Mouse (Mus musculus) liver, adult 2 months (tissue): ENCODE results near the gene Liph. TPM values are rescaled to one million over a fixed set of nuclear protein-coding genes. Genes with fewer than 3 reads are reported as not detected.
"Not testable (repeated sequence)": the region's sequence is repeated elsewhere in the genome, so short reads cannot be mapped to it uniquely, and the experiment has no call there.

Experiments used
- DNase-seq: peaks from one replicate; pipeline ENCODE4 v3.0.0-alpha.2; 2011; ENCODE audit warnings: low read depth, low spot score; ENCODE audit errors: extremely low read depth
- H3K27ac ChIP-seq: fragments of 200-500 bp; replicated peaks from 2 replicates; pipeline ENCODE4 v1.5.1; 2012; ENCODE audit warnings: low read depth, mild to moderate bottlenecking, control low read depth, inconsistent platforms, low read length; ENCODE audit not compliant: insufficient read depth
- H3K27me3 ChIP-seq: fragments of 200-500 bp; 2 replicates; pipeline ENCODE4 v1.6.1; 2012; ENCODE audit warnings: mild to moderate bottlenecking, moderate library complexity, low read length, inconsistent platforms; ENCODE audit not compliant: control insufficient read depth, insufficient read depth
- H3K36me3 ChIP-seq: fragments of 200-500 bp; 2 replicates; pipeline ENCODE4 v1.6.1; 2012; ENCODE audit warnings: low read length, inconsistent platforms; ENCODE audit not compliant: control insufficient read depth, insufficient read depth
- H3K4me1 ChIP-seq: fragments of 200-500 bp; 2 replicates; pipeline ENCODE4 v1.6.1; 2011; ENCODE audit warnings: low read length; ENCODE audit not compliant: control insufficient read depth, insufficient read depth
- H3K4me3 ChIP-seq: fragments of 200-500 bp; 2 replicates; pipeline ENCODE4 v1.5.1; 2011; ENCODE audit warnings: low read depth, mild to moderate bottlenecking, control low read depth, low read length, moderate library complexity; ENCODE audit not compliant: insufficient read depth
- H3K79me2 ChIP-seq: fragments of 200-500 bp; 2 replicates; pipeline ENCODE4 v1.6.1; 2012; ENCODE audit warnings: inconsistent platforms, mild to moderate bottlenecking, low read length, moderate library complexity; ENCODE audit not compliant: control insufficient read depth, insufficient read depth
- H3K9ac ChIP-seq: fragments of 200-500 bp; 2 replicates; pipeline ENCODE4 v1.6.1; 2012; ENCODE audit warnings: low read depth, mild to moderate bottlenecking, control low read depth, inconsistent platforms, low read length
- CTCF ChIP-seq: fragments of 200-500 bp; IDR thresholded peaks from 2 replicates; pipeline ENCODE4 v1.5.1; 2011; ENCODE audit warnings: low read depth, low read length, control low read depth
- POLR2A ChIP-seq: fragments of 200-500 bp; IDR thresholded peaks from 2 replicates; pipeline ENCODE4 v1.6.1; 2011; ENCODE audit warnings: low read length, control low read depth; ENCODE audit not compliant: insufficient read depth; ENCODE audit errors: extremely low read depth
- WGBS: fragments of 180-500 bp; shearing (Covaris S2); methylation state at CpG from one replicate; pipeline ENCODE4 v1.1.7; 2018; 5-methylcytosine and 5-hydroxymethylcytosine counted together
- polyA plus RNA-seq: library from polyadenylated mRNA; depleted of rRNA; stranded (reverse); fragments of >200 nt; gene quantifications from 2 replicates; pipeline ENCODE4 v1.2.3, GENCODE M21; 2012
- total RNA-seq: library from RNA; depleted of rRNA; stranded (reverse); fragments of >200 nt; gene quantifications from 2 replicates; pipeline ENCODE4 v1.2.3, GENCODE M21; 2014

The Liph gene
- total and polyA plus RNA-seq, 2 experiments, result 0.09 to 0.12 TPM

- H3K79me2 ChIP-seq, result no peaks in the 10 kb centered on the region; the same call in 1 of the 2 replicates
- peak; percentile 76 for DNase-seq
- H3K36me3 ChIP-seq, result no peaks in the 10 kb centered on the region
- peak within 1 kb of the TSS; percentile 80 for H3K9ac ChIP-seq
- TF ChIP-seq POLR2A (peak; percentile 77), CTCF (no peak)
- H3K4me3 ChIP-seq, result peak within 1 kb of the TSS; percentile 71
- WGBS, result under 1% methylated on average over 63 of the region's 63 CpGs
- H3K4me1 ChIP-seq, result no peaks in the 10 kb centered on the region; the same call in 1 of the 2 replicates
- H3K27me3 ChIP-seq, result no peaks in the 10 kb centered on the region
- H3K27ac ChIP-seq, result peak within 1 kb of the TSS; percentile 41
Observed at GRCm38 (mm10) chr16:21946761-21947715, 48.4 kb downstream of the Liph start, which contains the start of gene Tmem41a. Gene Tmem41a, minus strand, starts transcription at chr16:21947552.

- H3K79me2 ChIP-seq, result no peaks in the 10 kb centered on the region
- H3K4me1 ChIP-seq, result no peaks in the 10 kb centered on the region
- H3K27ac ChIP-seq, result no peak overlapping the region
- TF ChIP-seq CTCF (no peak), POLR2A (no peak)
- WGBS, result 87% methylated on average over 13 of the region's 13 CpGs
- H3K36me3 ChIP-seq, result peaks cover 27% of the 10 kb centered on the region
- DNase-seq, result no peak
- H3K4me3 ChIP-seq, result no peak overlapping the region
- no peak overlapping the region for H3K9ac ChIP-seq
- H3K27me3 ChIP-seq, result no peaks in the 10 kb centered on the region
Observed at GRCm38 (mm10) chr16:21928471-21928870, 67.0 kb downstream of the Liph start.

- H3K4me3 ChIP-seq, result no peak overlapping the region
- TF ChIP-seq POLR2A (no peak), CTCF (no peak)
- no peaks in the 10 kb centered on the region for H3K4me1 ChIP-seq
- no peaks in the 10 kb centered on the region for H3K27me3 ChIP-seq
- 93% methylated on average over 7 of the region's 7 CpGs for WGBS
- H3K36me3 ChIP-seq, result peaks cover 64% of the 10 kb centered on the region
- H3K79me2 ChIP-seq, result no peaks in the 10 kb centered on the region
- no peak for DNase-seq
- H3K27ac ChIP-seq, result no peak overlapping the region
- no peak overlapping the region for H3K9ac ChIP-seq
Observed at GRCm38 (mm10) chr16:21916681-21917080, 78.8 kb downstream of the Liph start.

GRCm38 (mm10) chr16:21913347-21913746 lies 82.1 kb downstream of the Liph start:
- Histone ChIP-seq H3K4me1 (no peaks in the 10 kb centered on the region), H3K4me3 (no peak overlapping the region), H3K27ac (no peak overlapping the region), H3K9ac (no peak overlapping the region), H3K36me3 (peaks cover 67% of the 10 kb centered on the region), H3K79me2 (no peaks in the 10 kb centered on the region), H3K27me3 (no peaks in the 10 kb centered on the region)
- WGBS, result 86% methylated on average over 6 of the region's 6 CpGs
- TF ChIP-seq CTCF, result no peak
- TF ChIP-seq POLR2A, result no peak
- DNase-seq, result peak; percentile 19

- H3K79me2 ChIP-seq, H3K27ac ChIP-seq, H3K27me3 ChIP-seq, H3K9ac ChIP-seq, H3K4me1 ChIP-seq, H3K4me3 ChIP-seq, DNase-seq: not testable (repeated sequence)
- peaks cover 59% of the 10 kb centered on the region for H3K36me3 ChIP-seq
- WGBS, result 81% methylated on average over 7 of the region's 8 CpGs
Observed at GRCm38 (mm10) chr16:21908906-21909305, 86.6 kb downstream of the Liph start.

GRCm38 (mm10) chr16:21906902-21907301 lies 88.6 kb downstream of the Liph start:
- Histone ChIP-seq H3K9ac (no peak overlapping the region), H3K36me3 (peaks cover 48% of the 10 kb centered on the region), H3K4me1 (no peaks in the 10 kb centered on the region), H3K4me3 (no peak overlapping the region), H3K27me3 (no peaks in the 10 kb centered on the region), H3K27ac (no peak overlapping the region), H3K79me2 (no peaks in the 10 kb centered on the region)
- TF ChIP-seq POLR2A (no peak), CTCF (no peak)
- WGBS, result 98% methylated on average over 6 of the region's 6 CpGs
- no peak for DNase-seq
